Mouse (Mus musculus) embryonic fibroblast, embryonic 13.5 days (primary cell): ENCODE data around the gene Ccdc88a.

Source experiments
- CTCF ChIP-seq: IDR thresholded peaks from 2 replicates; pipeline ENCODE4 v1.5.1; 2011; ENCODE audit warnings: mild to moderate bottlenecking, control low read depth, low read length, moderate library complexity, borderline replicate concordance; ENCODE audit not compliant: insufficient read depth
- POLR2A ChIP-seq: IDR thresholded peaks from 2 replicates; pipeline ENCODE4 v1.6.1; 2011; ENCODE audit warnings: low read depth, mild to moderate bottlenecking, control low read depth, low read length, moderate library complexity

DNA sequence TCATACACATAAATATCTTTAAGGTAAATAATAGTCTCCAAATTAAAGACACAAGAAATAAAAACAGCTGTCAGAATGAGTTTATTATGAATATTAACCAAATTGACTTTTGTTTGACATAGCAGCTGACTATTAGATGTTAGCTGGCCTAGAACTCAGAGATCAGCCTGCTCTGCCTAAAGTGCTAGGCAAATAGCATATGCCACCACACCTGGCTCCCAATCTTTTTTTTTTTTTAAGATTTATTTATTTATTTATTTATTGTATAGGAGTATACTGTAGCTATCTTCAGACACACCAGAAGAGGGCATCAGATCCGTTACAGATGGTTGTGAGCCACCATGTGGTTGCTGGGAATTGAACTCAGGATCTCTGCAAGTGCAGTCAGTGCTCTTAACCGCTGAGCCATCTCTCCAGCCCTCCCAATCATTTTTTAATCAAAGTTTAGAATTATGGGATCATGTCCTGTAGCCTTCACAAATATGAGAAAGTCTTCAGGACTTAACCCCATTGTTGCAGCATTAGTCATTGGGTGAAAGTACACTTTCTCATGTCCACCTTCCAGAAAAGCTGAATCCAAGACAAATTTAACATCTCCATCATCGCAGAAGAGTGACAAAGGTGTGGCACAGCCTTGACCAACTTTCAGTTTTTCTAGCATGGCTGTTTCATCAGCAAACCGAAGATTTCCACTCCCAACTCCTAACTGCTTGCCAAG, 139.5 kb downstream of the Ccdc88a start:
- TF ChIP-seq POLR2A (no peak), CTCF (no peak)
